Mouse (Mus musculus) kidney, postnatal 10 days (tissue): ENCODE measurements at regions not wholly inside any gene's neighbourhood (a gene's known extent, or its start where the extent isn't known, plus 50 kb on each side); places are given as distances from the start of the nearest gene placed in this dataset.

Experiments used
- DNase-seq: peaks from one replicate; pipeline ENCODE4 v3.0.0; 2021; ENCODE audit warnings: mixed read lengths

GRCm38 (mm10) chr19:51102411-51102810 is 424.0 kb upstream of the Sorcs1 start:
- no peak for DNase-seq

- no peak for DNase-seq
Measured at GRCm38 (mm10) chr19:51074762-51075161, 396.3 kb upstream of the Sorcs1 start.

- DNase-seq, result peak; percentile 6
Measured at GRCm38 (mm10) chr19:51059961-51060665, 381.7 kb upstream of the Sorcs1 start.

- no peak for DNase-seq
Measured at GRCm38 (mm10) chr19:51043544-51043943, 365.1 kb upstream of the Sorcs1 start.

- DNase-seq, result no peak
Measured at GRCm38 (mm10) chr19:50994471-50994870, 316.0 kb upstream of the Sorcs1 start.

- no peak for DNase-seq
Measured at GRCm38 (mm10) chr19:50971066-50971465, 292.6 kb upstream of the Sorcs1 start.

- peak; percentile 6 for DNase-seq
Measured at GRCm38 (mm10) chr19:50961910-50962309, 283.5 kb upstream of the Sorcs1 start.

GRCm38 (mm10) chr19:50945006-50945405 is 266.6 kb upstream of the Sorcs1 start:
- DNase-seq, result no peak

GRCm38 (mm10) chr19:50911646-50912045 is 233.2 kb upstream of the Sorcs1 start:
- no peak for DNase-seq

- no peak for DNase-seq
Measured at GRCm38 (mm10) chr19:50910674-50911073, 232.2 kb upstream of the Sorcs1 start.

GRCm38 (mm10) chr19:50908751-50909150 is 230.3 kb upstream of the Sorcs1 start:
- DNase-seq, result no peak

- no peak for DNase-seq
Measured at GRCm38 (mm10) chr19:50893755-50894154, 215.3 kb upstream of the Sorcs1 start.

- no peak for DNase-seq
Measured at GRCm38 (mm10) chr19:50872661-50873060, 194.2 kb upstream of the Sorcs1 start.

- no peak for DNase-seq
Measured at GRCm38 (mm10) chr19:50872144-50872543, 193.7 kb upstream of the Sorcs1 start.

GRCm38 (mm10) chr19:50854854-50855253 is 176.4 kb upstream of the Sorcs1 start:
- DNase-seq, result no peak

GRCm38 (mm10) chr19:50840499-50840898 is 162.1 kb upstream of the Sorcs1 start:
- DNase-seq, result no peak
